Mouse (Mus musculus): ENCODE measurements around the gene Adgrd1. TPM values are rescaled to one million over a fixed set of nuclear protein-coding genes. Genes with fewer than 3 reads are reported as not detected.
A peak's percentile ranks its signal among the peaks of the same experiment; 100 is the strongest.

Adgrd1 gene
- polyA plus RNA-seq, 1 experiment from 2014 or later, result 0.06 TPM

- 3% methylated on average over 8 of the region's 8 CpGs for WGBS
- Histone ChIP-seq H3K4me1 (peaks cover 21% of the 10 kb centered on the region), H3K9ac (0 out of 2 replicates have a peak overlapping the region, but pooled peaks have one; percentile 13), H3K27ac (peak overlapping the region; percentile 42; the same call in 1 of the 2 replicates), H3K4me3 (no peak overlapping the region), H3K9me3 (no peaks in the 10 kb centered on the region), H3K27me3 (replicated peaks) (no peaks in the 10 kb centered on the region), H3K36me3 (no peaks in the 10 kb centered on the region), H3K4me2 (replicated peaks) (peak overlapping the region; percentile 41)
- ATAC-seq (ENCODE audit: low FRiP score, low read depth), result peak; percentile 55
Observed at GRCm38 (mm10) chr5:129218537-129218981, 122.0 kb downstream of the Adgrd1 start.

GRCm38 (mm10) chr5:129219178-129219760 is 122.7 kb downstream of the Adgrd1 start:
- Histone ChIP-seq H3K9ac (no peak overlapping the region), H3K36me3 (no peaks in the 10 kb centered on the region), H3K27ac (no peak overlapping the region), H3K4me3 (no peak overlapping the region), H3K9me3 (no peaks in the 10 kb centered on the region), H3K4me2 (replicated peaks) (no peak overlapping the region), H3K4me1 (peaks cover 21% of the 10 kb centered on the region), H3K27me3 (replicated peaks) (no peaks in the 10 kb centered on the region)
- WGBS, result 82% methylated on average over 5 of the region's 5 CpGs
- ATAC-seq (ENCODE audit: low FRiP score, low read depth), result no peak

- Histone ChIP-seq H3K4me3 (no peak overlapping the region), H3K27me3 (replicated peaks) (no peaks in the 10 kb centered on the region), H3K9ac (no peak overlapping the region), H3K4me1 (no peaks in the 10 kb centered on the region), H3K36me3 (no peaks in the 10 kb centered on the region), H3K9me3 (no peaks in the 10 kb centered on the region), H3K4me2 (replicated peaks) (peak overlapping the region; percentile 22), H3K27ac (no peak overlapping the region)
- WGBS, result 70% methylated on average over 33 of the region's 33 CpGs
- ATAC-seq (ENCODE audit: low FRiP score, low read depth), result 0 out of 2 replicates have a peak, but pooled peaks have one; percentile 13
Observed at GRCm38 (mm10) chr5:129225810-129226450, 129.4 kb downstream of the Adgrd1 start.

- WGBS, result 90% methylated on average over 2 of the region's 2 CpGs
- Histone ChIP-seq H3K4me2 (replicated peaks) (no peak overlapping the region), H3K36me3 (no peaks in the 10 kb centered on the region), H3K9ac (no peak overlapping the region), H3K9me3 (no peaks in the 10 kb centered on the region), H3K27me3 (replicated peaks) (no peaks in the 10 kb centered on the region), H3K4me3 (no peak overlapping the region), H3K4me1 (no peaks in the 10 kb centered on the region), H3K27ac (no peak overlapping the region)
- ATAC-seq (ENCODE audit: low FRiP score, low read depth), result no peak
Observed at GRCm38 (mm10) chr5:129228171-129228570, 131.6 kb downstream of the Adgrd1 start.

- 91% methylated on average over 4 of the region's 4 CpGs for WGBS
- no peaks in the 10 kb centered on the region for H3K9me3 ChIP-seq
- H3K27me3 ChIP-seq (replicated peaks), result no peaks in the 10 kb centered on the region
- H3K4me3 ChIP-seq, result no peak overlapping the region
- no peaks in the 10 kb centered on the region for H3K36me3 ChIP-seq
- ATAC-seq (ENCODE audit: low FRiP score, low read depth), result no peak
- no peak overlapping the region for H3K9ac ChIP-seq
- H3K4me2 ChIP-seq (replicated peaks), result no peak overlapping the region
- no peaks in the 10 kb centered on the region for H3K4me1 ChIP-seq
- H3K27ac ChIP-seq, result no peak overlapping the region
Observed at GRCm38 (mm10) chr5:129233301-129233700, 136.8 kb downstream of the Adgrd1 start.

- Histone ChIP-seq H3K36me3 (no peaks in the 10 kb centered on the region), H3K4me2 (replicated peaks) (no peak overlapping the region), H3K9ac (no peak overlapping the region), H3K9me3 (no peaks in the 10 kb centered on the region), H3K4me3 (no peak overlapping the region), H3K27ac (no peak overlapping the region), H3K4me1 (no peaks in the 10 kb centered on the region), H3K27me3 (replicated peaks) (no peaks in the 10 kb centered on the region)
- ATAC-seq (ENCODE audit: low FRiP score, low read depth), result no peak
- 89% methylated on average over 7 of the region's 7 CpGs for WGBS
Observed at GRCm38 (mm10) chr5:129233881-129234432, 137.4 kb downstream of the Adgrd1 start.

- WGBS, result 79% methylated on average over 11 of the region's 11 CpGs
Observed at GRCm38 (mm10) chr5:129236366-129236765, 139.8 kb downstream of the Adgrd1 start.

GRCm38 (mm10) chr5:129241865-129242264 is 145.3 kb downstream of the Adgrd1 start:
- Histone ChIP-seq H3K9me3 (no peaks in the 10 kb centered on the region), H3K4me1 (0 out of 2 replicates have a peak, but pooled peaks cover 2% of the 10 kb centered on the region), H3K4me2 (replicated peaks) (no peak overlapping the region), H3K27ac (no peak overlapping the region), H3K9ac (no peak overlapping the region), H3K36me3 (no peaks in the 10 kb centered on the region), H3K27me3 (replicated peaks) (no peaks in the 10 kb centered on the region), H3K4me3 (no peak overlapping the region)
- ATAC-seq (ENCODE audit: low FRiP score, low read depth), result no peak
- 82% methylated on average over 11 of the region's 11 CpGs for WGBS

More at GRCm38 (mm10) chr5:129236366-129236765, 139.8 kb downstream of the Adgrd1 start:
- Histone ChIP-seq H3K9me3 (no peaks in the 10 kb centered on the region), H3K27me3 (replicated peaks) (no peaks in the 10 kb centered on the region), H3K4me1 (no peaks in the 10 kb centered on the region), H3K4me2 (replicated peaks) (no peak overlapping the region), H3K4me3 (no peak overlapping the region), H3K9ac (no peak overlapping the region), H3K27ac (no peak overlapping the region), H3K36me3 (no peaks in the 10 kb centered on the region)
- ATAC-seq (ENCODE audit: low FRiP score, low read depth), result no peak

GRCm38 (mm10) chr5:129242265-129242664 is 145.7 kb downstream of the Adgrd1 start:
- Histone ChIP-seq H3K4me3 (no peak overlapping the region), H3K9ac (no peak overlapping the region), H3K36me3 (no peaks in the 10 kb centered on the region), H3K4me1 (0 out of 2 replicates have a peak, but pooled peaks cover 2% of the 10 kb centered on the region), H3K27me3 (replicated peaks) (no peaks in the 10 kb centered on the region), H3K27ac (no peak overlapping the region), H3K9me3 (no peaks in the 10 kb centered on the region), H3K4me2 (replicated peaks) (no peak overlapping the region)
- no peak for ATAC-seq (ENCODE audit: low FRiP score, low read depth)
- 60% methylated on average over 3 of the region's 3 CpGs for WGBS

- Histone ChIP-seq H3K9ac (no peak overlapping the region), H3K27me3 (replicated peaks) (no peaks in the 10 kb centered on the region), H3K27ac (no peak overlapping the region), H3K4me1 (0 out of 2 replicates have a peak, but pooled peaks cover 2% of the 10 kb centered on the region), H3K36me3 (no peaks in the 10 kb centered on the region), H3K4me2 (replicated peaks) (no peak overlapping the region), H3K4me3 (no peak overlapping the region), H3K9me3 (no peaks in the 10 kb centered on the region)
- no peak for ATAC-seq (ENCODE audit: low FRiP score, low read depth)
- WGBS, result 76% methylated on average over 4 of the region's 4 CpGs
Observed at GRCm38 (mm10) chr5:129243120-129243519, 146.6 kb downstream of the Adgrd1 start.

GRCm38 (mm10) chr5:129244392-129244791 is 147.8 kb downstream of the Adgrd1 start:
- H3K4me2 ChIP-seq (replicated peaks), result no peak overlapping the region
- no peak overlapping the region for H3K4me3 ChIP-seq
- H3K27ac ChIP-seq, result no peak overlapping the region
- H3K9ac ChIP-seq, result no peak overlapping the region
- no peaks in the 10 kb centered on the region for H3K27me3 ChIP-seq (replicated peaks)
- H3K36me3 ChIP-seq, result no peaks in the 10 kb centered on the region
- ATAC-seq (ENCODE audit: low FRiP score, low read depth), result no peak
- H3K9me3 ChIP-seq, result no peaks in the 10 kb centered on the region
- WGBS, result 58% methylated on average over 5 of the region's 5 CpGs
- H3K4me1 ChIP-seq, result 0 out of 2 replicates have a peak, but pooled peaks cover 2% of the 10 kb centered on the region

GRCm38 (mm10) chr5:129249080-129249479 is 152.5 kb downstream of the Adgrd1 start:
- Histone ChIP-seq H3K9ac (no peak overlapping the region), H3K36me3 (no peaks in the 10 kb centered on the region), H3K9me3 (0 out of 2 replicates have a peak, but pooled peaks cover 4% of the 10 kb centered on the region), H3K4me2 (replicated peaks) (no peak overlapping the region), H3K27ac (no peak overlapping the region), H3K4me1 (0 out of 2 replicates have a peak, but pooled peaks cover under 1% of the 10 kb centered on the region), H3K27me3 (replicated peaks) (no peaks in the 10 kb centered on the region), H3K4me3 (no peak overlapping the region)
- no peak for ATAC-seq (ENCODE audit: low FRiP score, low read depth)
- 85% methylated on average over 8 of the region's 8 CpGs for WGBS
